Mouse (Mus musculus) WW6 (cell line): ENCODE data around the gene Cysltr2.

ENCODE experiments used
- DNase-seq: peaks from one replicate; pipeline ENCODE4 v3.0.0-alpha.2; 2013; ENCODE audit warnings: low read depth, low spot score

The Cysltr2 gene

DNA sequence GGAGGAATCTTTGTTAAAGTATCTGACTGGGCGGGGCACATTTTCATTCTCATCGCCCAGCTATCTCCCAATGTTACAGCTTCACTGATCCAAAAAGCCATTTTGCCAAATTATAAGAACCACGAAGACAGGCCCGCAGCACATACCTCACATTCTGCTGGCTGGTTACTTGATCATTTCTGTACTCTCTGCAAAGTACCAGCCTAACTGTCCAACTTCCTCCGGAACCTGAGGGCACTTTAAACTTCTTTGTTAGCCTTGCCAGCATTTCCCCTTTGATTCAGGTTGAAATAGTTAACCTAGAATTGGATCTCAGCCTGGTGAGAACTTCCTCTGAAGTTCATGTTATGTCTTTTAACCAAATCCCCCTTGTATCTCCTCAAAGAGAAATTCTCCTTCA lies 63.8 kb downstream of the Cysltr2 start:
- DNase-seq = no peak

- peak; percentile 36 for DNase-seq
Measured at GRCm38 (mm10) chr14:72983456-72983855, 65.5 kb downstream of the Cysltr2 start.

- no peak for DNase-seq
Measured at GRCm38 (mm10) chr14:72982981-72983436, 65.9 kb downstream of the Cysltr2 start.

DNA sequence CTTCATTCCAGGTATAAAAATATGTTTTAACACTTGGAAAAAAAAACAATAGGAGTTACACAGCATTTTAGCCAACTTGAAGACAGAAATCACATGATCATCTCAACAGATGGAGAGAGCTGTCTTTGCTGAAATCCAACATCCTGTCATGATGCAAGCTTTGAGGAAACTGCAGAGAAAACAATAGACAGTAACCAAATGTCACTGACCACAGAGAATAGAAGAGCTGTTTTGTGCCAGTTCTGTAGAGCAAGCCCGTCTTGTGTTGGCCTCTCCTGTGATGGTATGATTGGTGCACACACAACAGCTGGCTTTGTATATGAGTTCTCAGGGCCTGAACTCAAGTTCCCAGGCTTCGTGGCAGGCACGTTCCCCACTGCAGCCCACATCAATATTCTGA lies 68.2 kb downstream of the Cysltr2 start:
- DNase-seq = no peak

DNA sequence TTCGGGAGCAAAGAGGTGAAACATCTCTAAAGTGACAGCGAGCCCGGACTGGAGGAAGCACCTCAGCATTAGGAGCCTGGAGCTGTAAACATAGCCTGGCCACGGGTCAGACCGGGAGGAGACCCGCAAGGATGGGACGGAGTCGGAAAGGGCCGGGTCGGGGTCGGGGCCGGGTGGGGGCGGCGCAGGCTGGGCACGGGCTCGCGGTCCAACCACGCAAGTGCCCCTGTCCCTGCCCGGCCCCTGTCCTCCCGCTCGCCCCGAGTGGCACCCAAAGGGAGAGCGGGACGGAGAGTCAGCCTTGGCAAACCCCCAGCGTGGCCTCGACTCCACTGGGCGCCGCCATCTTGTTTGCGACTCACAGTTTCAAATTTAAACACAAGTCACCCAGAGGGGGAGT lies 68.8 kb downstream of the Cysltr2 start:
- DNase-seq = no peak

GRCm38 (mm10) chr14:72976111-72976510 lies 72.8 kb downstream of the Cysltr2 start:
- no peak for DNase-seq
